Mouse (Mus musculus): ENCODE measurements at regions not wholly inside any gene's neighbourhood (a gene's known extent, or its start where the extent isn't known, plus 50 kb on each side); places are given as distances from the start of the nearest gene placed in this dataset.

DNA sequence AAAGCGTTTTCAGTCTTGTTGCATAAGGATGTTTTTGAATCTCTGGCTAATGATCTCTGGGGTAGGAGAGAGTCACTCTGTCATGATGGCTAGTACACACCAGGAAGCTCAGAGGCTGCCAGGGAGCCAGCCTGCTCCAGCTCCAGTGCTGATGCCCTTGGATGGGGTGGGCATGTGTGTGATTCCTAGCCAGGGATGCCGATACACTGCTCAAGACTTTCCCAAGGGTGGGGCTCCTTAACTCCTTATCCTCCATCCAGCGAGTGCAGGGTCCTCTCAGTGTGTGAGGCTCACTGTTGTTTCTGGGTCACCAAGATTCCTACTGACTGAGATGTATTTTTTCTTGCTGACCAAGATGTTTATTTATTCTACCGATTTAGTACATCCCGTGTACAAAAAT is 122.4 kb upstream of the Gjb5 start:
- Histone ChIP-seq H3K4me3 (ENCODE audit: control insufficient read depth in 1 of 2, insufficient read depth in 1 of 2, low read depth in 1 of 2, low read length in 2 of 2) (no peak overlapping the region), H3K9ac (ENCODE audit: low read length) (no peak overlapping the region), H3K27ac (replicated peaks in 1 of 2; ENCODE audit: control insufficient read depth in 1 of 2, insufficient read depth in 1 of 2, low read depth in 2 of 2, low read length in 2 of 2) (no peak overlapping the region), H3K27me3 (ENCODE audit: control insufficient read depth, insufficient read depth, low read length) (no peaks in the 10 kb centered on the region), H3K4me1 (ENCODE audit: control insufficient read depth in 2 of 2, insufficient read depth in 2 of 2, low read length in 2 of 2) (no peaks in the 10 kb centered on the region), H3K36me3 (ENCODE audit: control insufficient read depth, insufficient read depth, low read length) (no peaks in the 10 kb centered on the region), H3K4me2 (ENCODE audit: low read length) (no peak overlapping the region), H3K9me3 (ENCODE audit: control insufficient read depth, low read length) (no peaks in the 10 kb centered on the region)
- WGBS = 63% methylated on average over 5 of the region's 5 CpGs
- no peak for ATAC-seq (ENCODE audit: insufficient number of reproducible peaks, insufficient read depth, low FRiP score, low read depth)

DNA sequence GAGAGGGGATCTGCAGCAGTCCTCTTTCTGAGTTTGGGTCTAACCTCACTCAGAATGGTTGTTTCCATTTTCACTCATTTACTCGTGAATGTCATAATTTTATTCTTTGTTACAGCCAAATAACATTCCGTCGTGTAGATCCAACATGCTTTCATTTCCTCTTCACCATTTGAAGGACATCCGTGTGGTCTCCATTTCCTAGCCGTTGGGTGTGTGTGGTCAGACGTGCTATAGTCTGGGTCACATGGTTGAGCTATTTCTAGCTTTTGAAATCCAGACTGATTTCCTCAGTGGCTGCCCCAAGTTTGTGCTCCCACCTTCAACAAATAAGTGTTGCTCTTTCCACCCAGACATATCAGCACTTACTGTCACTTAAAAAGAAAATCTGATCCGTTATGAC is 111.9 kb upstream of the Gjb5 start:
- H3K4me3 ChIP-seq (ENCODE audit: control insufficient read depth in 1 of 2, insufficient read depth in 1 of 2, low read depth in 1 of 2, low read length in 2 of 2) = no peak overlapping the region
- no peak for ATAC-seq (ENCODE audit: insufficient number of reproducible peaks, insufficient read depth, low FRiP score, low read depth)
- H3K27me3 ChIP-seq (ENCODE audit: control insufficient read depth, insufficient read depth, low read length) = no peaks in the 10 kb centered on the region
- no peaks in the 10 kb centered on the region for H3K4me1 ChIP-seq (ENCODE audit: control insufficient read depth in 2 of 2, insufficient read depth in 2 of 2, low read length in 2 of 2)
- H3K36me3 ChIP-seq (ENCODE audit: control insufficient read depth, insufficient read depth, low read length) = no peaks in the 10 kb centered on the region
- H3K9me3 ChIP-seq (ENCODE audit: control insufficient read depth, low read length) = no peaks in the 10 kb centered on the region
- no peak overlapping the region for H3K27ac ChIP-seq (replicated peaks in 1 of 2; ENCODE audit: control insufficient read depth in 1 of 2, insufficient read depth in 1 of 2, low read depth in 2 of 2, low read length in 2 of 2)
- 73% methylated on average over 7 of the region's 7 CpGs for WGBS
- no peak overlapping the region for H3K9ac ChIP-seq (ENCODE audit: low read length)
- H3K4me2 ChIP-seq (ENCODE audit: low read length) = no peak overlapping the region

GRCm38 (mm10) chr4:127454511-127455119 is 96.6 kb upstream of the Gjb5 start:
- peaks cover 6% of the 10 kb centered on the region for H3K9me3 ChIP-seq (ENCODE audit: control insufficient read depth, low read length)
- ATAC-seq (ENCODE audit: insufficient number of reproducible peaks, insufficient read depth, low FRiP score, low read depth) = no peak
- H3K27ac ChIP-seq (replicated peaks in 1 of 2; ENCODE audit: control insufficient read depth in 1 of 2, insufficient read depth in 1 of 2, low read depth in 2 of 2, low read length in 2 of 2) = no peak overlapping the region
- no peaks in the 10 kb centered on the region for H3K27me3 ChIP-seq (ENCODE audit: control insufficient read depth, insufficient read depth, low read length)
- 92% methylated on average over 11 of the region's 11 CpGs for WGBS
- H3K4me2 ChIP-seq (ENCODE audit: low read length) = no peak overlapping the region
- H3K9ac ChIP-seq (ENCODE audit: low read length) = no peak overlapping the region
- no peak overlapping the region for H3K4me3 ChIP-seq (ENCODE audit: control insufficient read depth in 1 of 2, insufficient read depth in 1 of 2, low read depth in 1 of 2, low read length in 2 of 2)
- no peaks in the 10 kb centered on the region for H3K36me3 ChIP-seq (ENCODE audit: control insufficient read depth, insufficient read depth, low read length)
- H3K4me1 ChIP-seq (ENCODE audit: control insufficient read depth in 2 of 2, insufficient read depth in 2 of 2, low read length in 2 of 2) = no peaks in the 10 kb centered on the region

DNA sequence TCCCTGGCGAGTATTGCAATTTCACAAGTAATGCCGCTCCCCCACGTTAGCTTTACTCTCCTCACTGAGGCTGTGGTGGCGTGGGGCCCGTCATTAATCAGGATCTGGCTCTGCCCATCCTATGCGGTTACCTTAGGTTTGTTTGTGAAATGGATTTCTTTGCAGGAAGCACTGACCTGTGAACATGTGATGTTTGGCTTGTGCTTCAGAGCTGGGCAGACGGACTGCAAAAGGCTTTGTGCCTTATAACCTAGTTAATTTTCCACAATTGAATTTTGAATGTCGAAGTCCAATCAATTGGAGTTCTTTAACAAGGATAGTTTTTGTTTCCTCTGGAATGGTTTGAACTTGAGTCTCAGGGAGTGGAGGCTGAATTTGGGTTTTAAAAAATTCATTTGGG is 94.1 kb upstream of the Gjb5 start:
- H3K27ac ChIP-seq (replicated peaks in 1 of 2; ENCODE audit: control insufficient read depth in 1 of 2, insufficient read depth in 1 of 2, low read depth in 2 of 2, low read length in 2 of 2) = no peak overlapping the region
- WGBS = 69% methylated on average over 8 of the region's 8 CpGs
- no peak for ATAC-seq (ENCODE audit: insufficient number of reproducible peaks, insufficient read depth, low FRiP score, low read depth)

DNA sequence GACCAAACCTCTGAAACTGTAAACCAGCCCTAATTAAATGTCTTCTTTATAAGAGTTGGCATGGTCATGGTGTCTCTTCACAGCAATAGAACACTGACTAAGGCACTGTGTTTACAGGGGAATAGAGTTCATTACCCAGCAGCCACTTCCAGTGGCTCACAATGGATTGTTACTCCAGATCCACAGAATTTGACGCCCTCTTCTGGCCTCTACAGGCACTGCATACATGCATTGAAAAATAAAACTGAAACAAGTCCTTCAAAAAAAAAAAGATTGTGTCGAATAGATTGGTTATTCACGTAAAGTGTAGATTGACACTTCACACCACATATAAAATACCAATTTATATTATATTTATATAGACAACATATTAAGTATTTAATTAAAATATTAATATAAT is 87.3 kb upstream of the Gjb5 start:
- H3K4me2 ChIP-seq (ENCODE audit: low read length) = no peak overlapping the region
- H3K9me3 ChIP-seq (ENCODE audit: control insufficient read depth, low read length) = no peaks in the 10 kb centered on the region
- no peak overlapping the region for H3K9ac ChIP-seq (ENCODE audit: low read length)
- WGBS = 61% methylated on average over 3 of the region's 3 CpGs
- H3K36me3 ChIP-seq (ENCODE audit: control insufficient read depth, insufficient read depth, low read length) = no peaks in the 10 kb centered on the region
- H3K4me1 ChIP-seq (ENCODE audit: control insufficient read depth in 2 of 2, insufficient read depth in 2 of 2, low read length in 2 of 2) = no peaks in the 10 kb centered on the region
- ATAC-seq (ENCODE audit: insufficient number of reproducible peaks, insufficient read depth, low FRiP score, low read depth) = no peak
- no peak overlapping the region for H3K27ac ChIP-seq (replicated peaks in 1 of 2; ENCODE audit: control insufficient read depth in 1 of 2, insufficient read depth in 1 of 2, low read depth in 2 of 2, low read length in 2 of 2)
- H3K4me3 ChIP-seq (ENCODE audit: control insufficient read depth in 1 of 2, insufficient read depth in 1 of 2, low read depth in 1 of 2, low read length in 2 of 2) = no peak overlapping the region
- no peaks in the 10 kb centered on the region for H3K27me3 ChIP-seq (ENCODE audit: control insufficient read depth, insufficient read depth, low read length)

More for the DNA sequence above, 94.1 kb upstream of the Gjb5 start:
- Histone ChIP-seq H3K4me1 (ENCODE audit: control insufficient read depth in 2 of 2, insufficient read depth in 2 of 2, low read length in 2 of 2) (no peaks in the 10 kb centered on the region), H3K36me3 (ENCODE audit: control insufficient read depth, insufficient read depth, low read length) (no peaks in the 10 kb centered on the region), H3K4me2 (ENCODE audit: low read length) (no peak overlapping the region), H3K4me3 (ENCODE audit: control insufficient read depth in 1 of 2, insufficient read depth in 1 of 2, low read depth in 1 of 2, low read length in 2 of 2) (no peak overlapping the region), H3K9ac (ENCODE audit: low read length) (no peak overlapping the region), H3K27me3 (ENCODE audit: control insufficient read depth, insufficient read depth, low read length) (no peaks in the 10 kb centered on the region), H3K9me3 (ENCODE audit: control insufficient read depth, low read length) (peaks cover 2% of the 10 kb centered on the region)

DNA sequence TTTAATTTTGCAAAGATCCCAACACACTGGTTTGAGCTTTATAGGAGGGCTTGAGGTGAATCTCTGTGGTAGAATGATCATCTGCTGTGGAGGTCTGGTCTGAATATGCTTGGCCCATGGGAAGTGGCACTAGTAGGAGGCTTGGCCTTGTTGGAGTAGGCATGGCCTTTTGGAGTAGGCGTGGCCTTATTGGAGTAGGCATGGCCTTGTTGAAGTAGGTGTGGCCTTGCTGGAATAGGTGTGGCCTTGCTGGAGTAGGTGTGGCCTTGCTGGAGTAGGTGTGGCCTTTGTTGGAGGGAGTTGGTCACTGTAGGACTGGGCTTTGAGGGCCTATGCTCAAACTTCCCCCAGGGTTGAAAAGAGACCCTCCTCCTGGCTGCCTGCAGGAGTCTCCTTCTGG is 86.1 kb upstream of the Gjb5 start:
- Histone ChIP-seq H3K4me1 (ENCODE audit: control insufficient read depth in 2 of 2, insufficient read depth in 2 of 2, low read length in 2 of 2) (no peaks in the 10 kb centered on the region), H3K9ac (ENCODE audit: low read length) (no peak overlapping the region), H3K9me3 (ENCODE audit: control insufficient read depth, low read length) (no peaks in the 10 kb centered on the region), H3K27me3 (ENCODE audit: control insufficient read depth, insufficient read depth, low read length) (no peaks in the 10 kb centered on the region), H3K4me3 (ENCODE audit: control insufficient read depth in 1 of 2, insufficient read depth in 1 of 2, low read depth in 1 of 2, low read length in 2 of 2) (no peak overlapping the region), H3K27ac (replicated peaks in 1 of 2; ENCODE audit: control insufficient read depth in 1 of 2, insufficient read depth in 1 of 2, low read depth in 2 of 2, low read length in 2 of 2) (no peak overlapping the region), H3K36me3 (ENCODE audit: control insufficient read depth, insufficient read depth, low read length) (no peaks in the 10 kb centered on the region), H3K4me2 (ENCODE audit: low read length) (no peak overlapping the region)
- 85% methylated on average over 1 of the region's 1 CpGs for WGBS
- no peak for ATAC-seq (ENCODE audit: insufficient number of reproducible peaks, insufficient read depth, low FRiP score, low read depth)

DNA sequence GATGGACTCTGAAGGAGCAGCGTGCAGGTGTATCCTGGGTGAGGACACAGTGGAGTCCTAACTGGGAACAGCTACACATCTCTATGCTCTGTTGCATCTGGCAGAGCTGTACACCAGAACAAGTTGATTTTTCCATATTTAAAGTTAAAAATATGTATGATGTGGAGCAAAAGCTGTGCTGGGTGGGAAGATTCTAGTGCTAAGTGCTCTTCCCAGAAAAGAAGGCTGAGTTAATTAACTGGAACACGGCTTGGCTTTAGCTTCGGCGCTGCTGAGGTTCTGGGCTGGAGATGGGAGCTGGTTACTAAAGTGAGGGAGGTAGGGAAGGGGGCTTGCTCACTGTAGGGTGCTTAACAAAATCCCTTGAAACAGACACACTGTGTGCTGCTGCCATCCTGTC is 84.0 kb upstream of the Gjb5 start:
- no peak overlapping the region for H3K27ac ChIP-seq (replicated peaks in 1 of 2; ENCODE audit: control insufficient read depth in 1 of 2, insufficient read depth in 1 of 2, low read depth in 2 of 2, low read length in 2 of 2)
- H3K9ac ChIP-seq (ENCODE audit: low read length) = no peak overlapping the region
- 0 out of 2 replicates have a peak, but pooled peaks cover 5% of the 10 kb centered on the region for H3K27me3 ChIP-seq (ENCODE audit: control insufficient read depth, insufficient read depth, low read length)
- no peaks in the 10 kb centered on the region for H3K36me3 ChIP-seq (ENCODE audit: control insufficient read depth, insufficient read depth, low read length)
- H3K4me2 ChIP-seq (ENCODE audit: low read length) = no peak overlapping the region
- H3K4me1 ChIP-seq (ENCODE audit: control insufficient read depth in 2 of 2, insufficient read depth in 2 of 2, low read length in 2 of 2) = no peaks in the 10 kb centered on the region
- no peaks in the 10 kb centered on the region for H3K9me3 ChIP-seq (ENCODE audit: control insufficient read depth, low read length)
- no peak for ATAC-seq (ENCODE audit: insufficient number of reproducible peaks, insufficient read depth, low FRiP score, low read depth)
- H3K4me3 ChIP-seq (ENCODE audit: control insufficient read depth in 1 of 2, insufficient read depth in 1 of 2, low read depth in 1 of 2, low read length in 2 of 2) = no peak overlapping the region
- 76% methylated on average over 4 of the region's 4 CpGs for WGBS

DNA sequence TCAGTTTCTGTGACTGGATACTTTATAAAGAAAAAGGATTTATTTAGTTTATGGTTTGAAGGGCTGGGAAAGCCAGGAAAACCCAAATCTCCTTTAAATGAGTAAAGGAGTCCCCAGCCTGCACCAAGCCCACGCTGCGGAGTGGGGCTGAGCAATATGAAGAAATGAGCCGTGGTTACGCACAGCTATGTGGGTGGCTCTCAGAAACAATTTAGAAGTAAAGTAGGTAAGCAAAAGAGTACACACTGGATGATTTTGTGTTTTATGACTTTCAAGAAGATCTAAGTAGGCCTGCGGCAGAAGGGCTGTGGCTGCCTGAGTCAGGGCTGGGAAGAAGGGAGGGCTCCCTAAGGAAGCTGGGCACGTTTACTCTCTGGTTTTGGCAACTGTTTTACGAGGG is 82.6 kb upstream of the Gjb5 start:
- ATAC-seq (ENCODE audit: insufficient number of reproducible peaks, insufficient read depth, low FRiP score, low read depth) = no peak
- Histone ChIP-seq H3K9ac (ENCODE audit: low read length) (no peak overlapping the region), H3K4me3 (ENCODE audit: control insufficient read depth in 1 of 2, insufficient read depth in 1 of 2, low read depth in 1 of 2, low read length in 2 of 2) (no peak overlapping the region), H3K27me3 (ENCODE audit: control insufficient read depth, insufficient read depth, low read length) (0 out of 2 replicates have a peak, but pooled peaks cover 5% of the 10 kb centered on the region), H3K36me3 (ENCODE audit: control insufficient read depth, insufficient read depth, low read length) (no peaks in the 10 kb centered on the region), H3K27ac (replicated peaks in 1 of 2; ENCODE audit: control insufficient read depth in 1 of 2, insufficient read depth in 1 of 2, low read depth in 2 of 2, low read length in 2 of 2) (no peak overlapping the region), H3K9me3 (ENCODE audit: control insufficient read depth, low read length) (no peaks in the 10 kb centered on the region), H3K4me2 (ENCODE audit: low read length) (no peak overlapping the region), H3K4me1 (ENCODE audit: control insufficient read depth in 2 of 2, insufficient read depth in 2 of 2, low read length in 2 of 2) (no peaks in the 10 kb centered on the region)
- 81% methylated on average over 7 of the region's 7 CpGs for WGBS

All from heart, embryonic 14.5 days (tissue).